Mouse (Mus musculus): Measurements from ENCODE around the gene Sapcd1.

DNA sequence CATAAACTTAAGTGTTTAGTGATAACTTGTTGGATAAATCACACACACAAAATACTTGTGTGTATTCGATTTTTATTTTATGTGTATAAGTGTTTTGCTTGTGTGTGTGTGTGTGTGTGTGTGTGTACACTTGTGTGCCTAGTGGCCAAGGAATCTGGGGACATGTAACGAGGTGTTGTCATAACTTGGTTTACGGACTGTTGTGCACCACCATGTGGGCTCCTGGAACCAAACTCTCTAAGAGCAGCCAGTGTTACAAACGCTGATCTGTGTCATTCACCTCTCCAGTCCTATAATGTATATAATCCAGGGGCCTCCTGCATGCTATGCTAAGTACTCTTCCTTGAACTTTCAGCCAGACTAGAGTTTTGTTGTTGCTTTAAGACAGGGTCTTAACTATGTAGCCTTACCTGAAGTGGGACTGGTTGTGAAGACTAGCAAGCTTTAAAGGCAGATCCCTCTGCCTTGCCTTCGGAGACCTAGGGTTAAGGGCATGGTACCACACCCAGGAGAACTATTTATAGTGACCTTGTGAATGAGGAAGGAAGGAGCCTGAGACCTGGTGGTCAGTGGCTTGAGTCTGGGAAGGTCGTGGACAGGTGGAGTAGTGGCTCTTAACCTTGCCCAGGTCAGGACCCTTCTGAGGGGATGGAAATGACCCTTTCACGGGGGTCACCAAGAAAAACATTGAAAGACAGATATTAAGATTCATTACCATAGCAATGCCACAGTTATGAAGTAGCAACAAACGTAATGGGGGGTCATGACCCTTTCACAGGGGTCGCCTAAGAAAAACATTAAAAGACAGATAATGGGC lies 24.6 kb downstream of the Sapcd1 start:
- no peak for TF ChIP-seq EP300 (IDR thresholded peaks at IDR 0.05; ENCODE audit: low read depth)
- TF ChIP-seq CTCF (IDR thresholded peaks at IDR 0.05; ENCODE audit: low read depth) = no peak

Data from liver, postnatal 0 days (tissue).